Mouse (Mus musculus) CD8-positive naive resting alpha-beta T cell, adult 2 months (primary cell): ENCODE data around the gene Gm21915.

Experiments used
- DNase-seq, 2 experiments: peaks; one replicate each; pipeline ENCODE4 v3.0.0; 2022; ENCODE audit warnings: low read depth in 2 of 2, low spot score in 2 of 2

Gene Gm21915

DNA sequence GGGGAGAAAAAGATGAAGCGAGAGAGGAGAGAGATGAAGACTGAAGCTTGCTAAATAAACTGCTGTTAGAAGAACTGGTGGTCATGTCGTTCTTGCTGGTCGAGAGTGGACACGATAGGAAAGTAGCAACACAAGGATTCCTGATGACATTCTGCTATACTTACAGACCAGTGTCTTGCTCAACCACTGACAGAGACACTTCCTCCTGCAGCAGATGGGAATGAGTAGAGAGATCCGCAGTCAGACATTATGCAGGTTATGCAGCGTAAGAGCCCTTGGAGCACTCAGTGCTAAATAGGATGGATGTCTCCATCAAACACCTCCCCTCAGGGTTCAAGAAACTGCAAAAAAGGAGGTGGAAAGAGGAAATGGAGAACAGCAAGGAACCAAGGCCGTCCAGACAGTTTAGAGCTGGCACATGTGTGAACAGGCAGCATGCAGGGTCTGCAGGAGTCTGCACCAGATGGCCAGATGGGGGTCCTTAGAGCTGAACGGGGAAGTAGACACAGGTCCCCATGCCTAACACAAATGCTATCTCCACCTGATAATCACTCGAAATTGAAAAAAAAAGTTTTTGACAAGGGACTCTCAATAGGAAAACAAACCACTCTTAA is 4.1 kb upstream of the Gm21915 start:
- no peak for DNase-seq

DNA sequence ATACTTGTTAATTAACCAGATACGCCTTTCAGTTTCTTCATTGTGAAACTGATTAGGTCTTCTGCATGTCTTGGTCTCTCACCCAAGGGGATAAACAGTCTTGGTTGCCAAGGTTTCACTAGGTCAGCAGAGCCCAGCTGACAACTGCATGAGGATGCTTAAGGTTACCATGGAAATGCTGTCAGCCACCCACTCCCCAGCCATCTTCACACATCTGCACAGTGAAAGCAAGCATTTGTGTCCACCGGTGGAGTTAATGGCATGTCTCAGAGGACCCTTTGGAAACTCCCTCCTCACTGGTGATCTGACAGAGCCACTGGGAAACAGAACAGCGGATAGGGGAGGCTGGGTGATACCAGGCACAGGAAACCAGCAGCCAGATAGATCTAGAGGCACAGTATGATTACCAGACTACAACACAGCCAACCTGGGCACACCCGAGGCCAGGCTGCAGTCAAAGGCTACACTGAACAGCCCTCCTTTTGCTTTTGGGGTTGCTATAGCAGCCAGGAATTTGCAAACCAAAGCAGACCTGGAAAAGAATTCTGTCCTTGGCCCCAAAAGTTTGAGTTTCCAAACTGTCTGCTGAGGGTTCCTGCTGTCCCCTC is 1.0 kb downstream of the Gm21915 start:
- DNase-seq, result no peak

DNA sequence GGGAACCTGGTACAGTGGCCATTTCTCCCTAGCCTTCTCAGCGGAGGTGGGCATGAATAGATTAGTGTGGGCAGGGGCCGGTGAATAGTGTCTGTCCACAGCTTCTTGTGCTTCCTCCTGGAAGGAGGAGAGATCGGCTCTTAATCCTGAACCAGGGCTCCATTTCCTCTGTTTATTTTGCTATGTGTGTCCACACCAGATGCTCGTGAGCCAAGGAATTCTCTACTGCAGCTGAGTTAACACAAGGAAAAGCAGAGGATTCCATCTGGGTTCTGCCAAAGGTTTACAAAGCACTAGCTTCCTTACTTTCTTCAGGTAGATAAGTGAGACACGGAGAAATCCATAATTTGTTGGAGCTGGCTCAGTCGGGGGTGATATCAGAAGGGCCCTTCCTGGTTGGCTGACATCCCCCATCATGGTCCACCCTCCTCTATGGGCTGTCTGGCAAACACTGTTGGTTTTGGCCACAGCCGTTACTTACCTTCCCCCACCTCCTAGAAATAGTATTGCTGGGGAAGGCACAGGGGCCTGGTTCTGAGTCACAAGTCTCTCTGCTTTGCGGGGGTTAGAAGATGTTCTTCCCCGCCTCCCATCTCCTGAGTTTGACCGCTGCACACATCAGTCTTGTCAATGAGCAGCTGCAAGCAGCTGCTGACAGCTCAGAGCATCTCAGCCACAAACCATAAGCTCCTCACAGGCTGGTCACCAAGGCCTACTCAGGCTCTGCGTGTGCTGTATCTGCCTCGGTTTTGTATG is 5.0 kb downstream of the Gm21915 start:
- no peak for DNase-seq

DNA sequence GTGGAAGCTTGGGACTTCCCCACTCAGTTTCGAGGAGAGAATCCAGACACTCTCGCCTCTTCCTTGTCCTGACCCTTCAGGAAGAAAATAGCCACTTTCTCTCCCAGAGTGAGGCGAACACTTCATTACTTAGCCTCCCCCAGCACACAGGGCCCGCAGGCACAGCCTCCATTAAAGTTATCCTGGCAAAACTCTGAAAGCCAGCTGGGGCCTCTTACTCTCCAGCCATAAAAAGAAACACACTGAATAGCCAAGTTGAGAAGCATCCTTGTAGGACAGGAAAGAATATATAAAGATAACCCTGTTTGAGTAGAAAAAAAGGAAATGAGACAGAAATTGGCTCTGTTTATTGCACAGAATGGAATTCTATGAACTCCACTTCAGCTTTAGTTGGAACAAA is 8.2 kb downstream of the Gm21915 start:
- DNase-seq, result no peak

DNA sequence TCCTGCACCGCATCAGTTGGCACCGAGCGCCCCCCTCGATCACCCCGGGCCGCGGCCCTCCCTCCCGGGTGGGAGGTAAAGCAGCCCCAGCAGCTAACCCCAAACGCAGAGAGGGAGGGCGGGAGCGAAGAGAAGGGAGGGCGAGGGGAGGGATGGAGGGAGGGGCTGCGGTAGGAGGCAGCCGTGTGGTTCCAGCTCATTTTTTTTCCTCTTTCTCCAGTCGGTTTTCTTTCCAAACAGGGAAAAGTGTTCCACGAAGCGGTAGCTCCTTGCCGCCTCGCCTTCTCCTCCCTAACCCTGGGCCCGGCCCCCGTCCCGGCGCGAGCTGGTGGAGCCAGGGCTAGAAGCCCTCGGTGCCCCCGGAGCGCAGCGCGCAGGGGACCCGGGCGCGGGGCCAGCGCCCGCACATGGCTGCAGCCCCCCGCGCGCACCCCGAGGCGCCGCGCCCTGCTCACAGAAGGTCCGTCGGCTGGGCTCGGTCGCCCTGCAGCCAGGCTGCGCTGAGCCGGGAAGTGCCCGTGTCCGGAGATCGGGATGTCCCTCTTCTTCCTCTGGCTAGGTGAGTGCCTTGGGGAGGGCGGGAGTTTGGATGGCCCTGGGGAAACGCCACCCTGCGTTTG is 15.5 kb downstream of the Gm21915 start, which contains the start of gene Clmp:
Gene Clmp (plus strand): TSS at position 162 of the 620 bp plus-strand sequence.
- no peak for DNase-seq

DNA sequence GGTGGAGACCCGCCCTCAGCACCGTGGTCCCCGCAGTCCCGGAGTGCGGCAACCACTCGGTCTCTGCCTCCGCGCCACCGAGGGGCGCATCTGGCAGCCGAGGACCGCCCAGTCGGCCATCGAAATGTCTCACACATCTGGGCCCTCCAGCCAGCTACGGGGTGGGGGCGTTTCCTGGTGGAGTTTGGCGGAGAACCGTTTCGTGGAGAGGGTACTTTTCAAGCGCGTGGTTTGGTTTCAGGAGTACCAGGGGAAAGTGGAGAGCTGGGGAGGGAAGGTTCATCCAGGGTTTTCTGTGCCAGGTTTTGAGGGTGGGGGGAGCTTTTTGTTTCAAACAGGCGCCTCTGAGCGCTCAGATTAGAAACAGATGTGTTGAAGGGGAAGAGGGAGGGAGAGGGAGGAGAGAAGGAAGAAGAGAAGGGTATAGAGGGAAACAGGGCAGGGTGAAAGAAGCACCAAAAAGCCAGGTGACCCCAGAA is 16.0 kb downstream of the Gm21915 start:
- no peak for DNase-seq

DNA sequence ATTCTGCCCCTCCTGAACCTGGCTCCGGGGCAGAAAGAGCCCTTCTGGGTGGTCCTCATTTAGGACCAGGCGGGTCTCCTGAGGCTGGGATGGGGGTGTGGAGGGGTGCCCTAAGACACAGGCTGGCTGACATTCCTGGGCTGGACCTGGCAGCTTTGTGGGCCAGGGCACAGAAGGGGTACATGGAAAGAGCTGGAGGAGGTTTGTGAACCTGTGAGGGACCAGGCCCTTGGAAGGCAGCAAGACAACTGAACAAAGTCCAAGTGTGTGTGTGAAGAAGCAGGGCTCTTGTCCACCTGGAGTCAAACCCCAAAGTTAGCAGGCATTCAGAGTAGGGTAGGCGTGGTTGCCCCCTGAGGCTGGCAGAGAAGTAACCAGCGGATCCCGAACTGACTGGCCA is 16.6 kb downstream of the Gm21915 start:
- no peak for DNase-seq

DNA sequence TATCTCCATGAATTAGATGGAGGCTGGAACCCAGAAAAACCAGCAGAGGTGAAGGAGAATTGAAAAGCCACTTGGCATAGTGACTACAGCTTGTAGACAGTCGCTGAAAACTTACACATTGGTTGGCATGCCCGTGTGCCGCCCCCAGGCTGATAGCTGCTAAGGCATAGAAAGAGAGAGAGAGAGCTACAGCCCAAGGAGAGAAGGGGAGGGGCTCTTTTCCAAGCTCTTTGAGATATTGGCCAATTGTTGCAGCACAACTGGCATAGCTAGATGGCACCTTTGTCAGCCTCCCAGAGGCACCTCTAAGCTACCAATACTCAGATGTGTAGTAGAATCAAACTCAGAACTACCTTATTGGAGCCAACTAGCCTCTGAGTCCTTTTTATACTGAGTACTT is 17.1 kb downstream of the Gm21915 start:
- DNase-seq, result no peak

DNA sequence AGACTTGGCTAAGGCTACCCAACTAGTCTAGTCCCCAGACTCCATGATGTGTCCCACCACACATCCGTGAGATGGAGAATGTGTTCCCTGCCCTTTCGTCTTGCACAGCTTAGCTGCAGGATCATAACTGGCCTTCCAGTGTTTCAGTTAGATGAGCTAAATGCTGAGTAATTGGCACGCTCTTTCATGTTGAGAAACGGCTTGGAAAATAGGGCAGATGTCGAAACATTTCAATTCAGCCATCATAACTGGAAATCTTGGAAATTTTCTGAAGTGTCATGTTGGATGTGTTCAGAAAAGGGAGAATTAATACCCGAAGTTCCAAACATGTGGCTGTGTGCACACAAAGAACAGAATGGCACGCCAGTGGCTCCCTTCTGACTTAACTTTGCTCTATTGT is 20.1 kb downstream of the Gm21915 start:
- no peak for DNase-seq

DNA sequence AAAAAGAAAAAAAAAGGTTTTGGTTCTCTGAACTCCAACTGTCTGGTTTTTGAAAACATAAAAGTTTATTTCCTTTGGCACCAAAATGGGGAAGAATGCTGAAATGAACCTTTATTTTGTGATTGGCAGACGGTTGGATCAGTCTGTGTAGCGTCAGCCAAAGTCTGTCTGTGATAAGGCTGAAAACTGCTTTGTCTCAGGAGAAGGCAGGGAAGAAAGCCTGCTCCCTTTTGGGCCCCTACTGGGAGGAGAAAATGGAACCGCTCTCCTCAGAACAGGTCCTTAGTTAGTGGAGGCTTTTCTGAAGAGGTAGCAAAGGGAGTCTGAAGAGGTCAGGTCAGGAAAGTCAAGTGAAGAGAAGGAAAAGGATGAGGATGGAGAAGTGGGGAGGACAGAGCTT is 22.6 kb downstream of the Gm21915 start:
- DNase-seq, result no peak

DNA sequence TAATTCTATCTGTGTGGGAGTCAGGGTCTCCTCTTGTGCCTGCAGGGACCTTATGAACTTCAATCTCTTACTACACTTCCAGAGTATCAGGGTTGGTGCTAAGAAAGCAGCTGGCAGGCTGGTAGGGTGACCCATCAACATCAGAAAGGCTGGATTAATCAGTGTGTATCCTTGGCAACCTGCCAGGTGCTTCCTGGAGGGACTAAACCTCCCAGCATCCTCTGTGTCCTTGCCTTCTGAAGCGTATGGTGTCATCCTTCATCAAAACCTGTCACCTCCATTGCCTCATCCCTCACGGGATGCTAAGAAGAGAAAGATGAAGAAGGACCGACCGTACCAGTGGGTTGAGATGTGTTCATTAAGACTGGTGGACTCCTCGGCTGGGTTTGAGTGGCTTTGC is 23.4 kb downstream of the Gm21915 start:
- no peak for DNase-seq

DNA sequence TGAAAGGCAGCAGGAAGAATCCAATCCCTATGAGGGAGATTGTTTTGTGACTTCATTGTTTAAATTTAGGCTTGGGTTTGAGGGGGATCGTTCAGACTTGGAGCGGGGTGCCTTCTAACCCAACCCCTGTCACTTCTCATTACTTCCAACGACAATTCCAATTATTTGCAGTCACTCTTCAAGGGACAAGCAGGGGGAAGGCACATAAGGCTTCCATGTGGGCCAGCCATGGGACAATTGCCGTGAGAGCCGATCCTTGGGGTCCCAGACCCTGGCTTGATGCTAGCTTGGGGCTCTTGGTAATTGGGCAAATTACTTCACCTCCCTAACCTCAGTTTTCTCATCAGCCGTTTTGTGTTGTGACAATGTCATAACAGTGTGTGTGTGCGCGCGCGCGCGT is 23.9 kb downstream of the Gm21915 start:
- DNase-seq, result no peak

DNA sequence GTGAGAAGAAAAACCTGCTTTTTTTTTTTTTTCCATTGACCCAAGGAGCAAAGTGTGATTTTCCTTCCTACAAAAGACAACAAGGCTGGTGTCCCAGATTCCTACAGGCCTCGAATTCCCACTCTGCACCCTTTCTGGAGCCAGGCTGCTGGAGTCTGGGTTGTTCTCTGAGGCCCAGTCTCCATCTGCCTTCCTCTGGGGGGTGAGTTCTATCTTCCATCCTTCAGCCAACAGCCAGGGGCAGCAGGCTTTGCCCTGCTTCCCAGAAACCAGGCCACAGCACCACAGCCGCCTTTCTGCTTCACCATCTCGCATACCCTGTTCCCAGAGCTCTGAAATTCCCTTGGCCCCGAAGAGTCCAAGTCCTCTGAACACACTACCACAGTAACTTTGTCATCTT is 25.7 kb downstream of the Gm21915 start:
- DNase-seq, result no peak

DNA sequence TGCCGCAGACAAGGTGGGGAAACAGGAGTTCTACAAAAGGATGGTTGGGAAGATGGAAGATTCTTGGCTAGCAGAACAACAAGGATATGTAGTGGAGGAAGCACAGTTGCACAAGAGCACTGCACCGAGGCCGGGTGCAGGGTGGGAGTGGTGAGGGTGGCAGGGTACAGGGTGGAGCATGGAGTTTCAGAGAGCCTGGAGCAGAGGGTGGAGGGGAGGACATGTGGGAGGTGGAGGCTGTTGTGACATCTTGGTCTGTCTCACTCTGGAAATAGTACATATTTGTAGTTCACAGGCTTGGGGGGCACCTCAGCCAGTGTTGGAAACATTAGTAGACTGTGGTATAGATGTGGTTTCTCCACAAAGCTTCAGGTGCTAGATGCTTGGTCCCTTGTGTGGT is 28.8 kb downstream of the Gm21915 start:
- DNase-seq, result no peak

DNA sequence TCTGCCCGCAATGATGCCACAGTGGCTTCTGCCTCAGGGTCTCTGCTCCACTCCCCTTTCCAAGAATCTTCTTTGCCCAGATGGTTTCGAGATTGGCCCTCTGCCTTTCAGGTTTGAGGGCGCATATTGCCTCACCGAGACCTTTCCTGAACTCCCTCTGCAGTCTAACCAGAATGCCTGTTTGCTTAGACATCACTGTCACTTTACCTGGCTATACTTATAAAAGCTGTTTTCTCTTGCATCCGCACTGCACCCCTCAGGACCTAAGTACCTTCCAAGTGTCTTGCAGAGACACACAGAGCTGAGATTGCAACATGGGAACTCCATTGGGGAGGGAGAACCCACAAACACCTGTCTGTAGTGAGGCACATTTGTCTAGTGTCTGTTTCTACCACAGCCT is 29.8 kb downstream of the Gm21915 start:
- no peak for DNase-seq

DNA sequence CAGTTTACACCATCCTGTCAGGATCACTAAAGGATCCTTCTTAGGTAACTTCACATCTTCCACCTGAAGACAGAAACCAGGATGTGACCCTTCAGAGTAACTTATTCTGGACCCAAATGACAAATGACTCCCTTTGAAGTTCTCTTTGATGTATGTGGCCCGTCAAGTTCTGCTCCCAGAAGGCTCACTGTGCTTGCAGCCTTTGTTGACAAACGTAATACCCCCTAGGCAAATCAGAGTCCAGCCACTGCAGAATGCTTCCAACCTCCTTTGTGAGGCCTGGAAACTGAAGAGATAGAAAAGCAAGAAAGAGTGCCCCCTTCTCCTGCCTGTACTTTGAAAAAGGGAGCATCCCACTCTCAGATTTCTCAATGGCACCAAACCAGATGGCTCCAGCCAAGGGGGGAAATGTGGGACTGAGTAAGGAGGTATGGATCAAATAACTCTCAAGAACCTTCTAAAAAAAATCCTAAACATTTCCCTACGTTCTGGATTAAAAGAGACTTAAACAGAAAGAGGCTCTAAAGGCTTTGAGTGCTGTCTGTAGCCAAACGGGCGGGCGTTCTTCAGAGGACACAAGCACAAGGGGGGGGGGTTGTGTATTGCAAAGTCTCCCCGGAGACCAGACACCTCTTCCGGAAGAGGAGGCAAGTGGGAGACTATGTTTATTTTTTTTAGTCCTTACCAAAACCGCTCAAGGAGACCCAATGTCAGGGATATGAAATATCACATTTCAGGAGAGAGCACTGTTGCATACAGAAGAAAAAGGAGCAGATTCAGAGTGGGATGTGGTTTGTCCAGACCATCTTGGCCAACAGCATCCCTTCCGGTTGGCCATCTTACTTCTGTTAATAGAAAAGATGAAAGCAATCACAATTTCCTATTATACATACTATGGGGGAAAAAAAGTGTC is 34.2 kb downstream of the Gm21915 start:
- DNase-seq, result no peak

DNA sequence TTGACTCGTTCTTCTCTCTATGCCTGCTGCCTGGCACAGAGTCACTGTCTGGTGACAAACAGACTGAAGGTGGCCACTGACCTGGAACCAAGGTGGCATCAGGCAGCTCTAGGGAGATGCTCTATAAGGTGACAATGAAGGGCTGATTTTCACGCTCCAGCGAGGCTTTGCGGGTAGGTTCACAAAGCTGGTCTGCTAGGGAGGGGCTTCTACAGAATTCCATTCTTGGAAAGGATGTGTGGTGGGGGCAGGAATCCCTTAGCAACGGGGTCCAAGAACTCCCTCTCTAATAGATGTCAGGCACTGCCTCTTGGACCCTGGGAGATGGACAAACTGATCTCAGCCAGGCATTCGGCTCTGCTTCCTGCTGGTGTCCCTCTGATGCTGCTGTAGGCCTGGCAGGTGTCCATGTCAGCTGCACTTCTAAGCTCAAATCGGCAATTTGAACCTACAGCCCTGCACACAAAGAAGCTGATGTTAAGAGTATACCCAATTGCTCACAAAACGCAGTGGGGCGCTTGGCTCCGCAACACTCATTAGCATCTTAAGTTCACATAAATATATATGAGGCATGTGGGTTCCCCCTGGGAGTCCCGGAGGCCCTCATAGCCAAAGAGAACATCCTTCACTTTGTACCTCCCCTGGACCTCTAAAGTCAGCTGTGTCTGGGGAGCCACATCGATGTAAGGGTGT is 38.2 kb downstream of the Gm21915 start:
- DNase-seq, result no peak

DNA sequence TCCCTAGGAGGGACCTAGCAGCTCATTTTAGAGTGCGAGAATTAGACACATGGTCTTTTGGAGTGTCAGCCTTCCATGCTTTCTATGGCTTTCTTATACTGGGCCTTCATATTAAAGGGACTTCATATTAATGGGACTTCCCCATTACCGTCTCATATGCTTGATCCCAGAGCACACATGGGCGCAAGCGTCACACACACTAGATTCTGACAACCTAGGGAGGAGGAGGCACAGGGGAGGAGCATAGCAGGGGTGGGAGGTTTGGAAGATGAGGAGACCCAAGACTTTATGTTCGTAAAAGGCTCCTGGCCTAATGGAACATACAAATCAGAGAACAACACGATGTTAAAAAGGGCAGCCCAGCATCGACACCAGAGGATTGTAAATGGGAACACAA is 38.7 kb downstream of the Gm21915 start:
- no peak for DNase-seq

DNA sequence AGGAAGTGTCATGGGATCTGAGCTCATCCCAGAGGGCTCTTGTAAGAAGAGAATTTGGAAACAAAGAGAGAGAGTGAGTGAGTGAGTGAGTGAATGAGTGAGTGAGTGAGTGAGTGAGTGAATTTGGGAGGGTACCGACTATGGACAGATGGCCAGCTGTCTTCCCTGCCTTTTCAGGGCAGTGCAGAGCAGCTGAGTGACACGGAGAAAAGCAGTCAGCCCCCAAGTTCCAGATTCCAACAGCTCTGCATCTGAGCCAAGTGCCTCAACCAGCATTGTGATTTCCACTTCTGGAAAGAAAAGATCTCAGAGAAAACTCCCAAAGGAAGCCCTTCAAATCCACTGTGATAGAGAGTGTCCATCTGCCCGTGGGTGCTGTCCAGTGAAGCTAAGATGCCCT is 39.2 kb downstream of the Gm21915 start:
- DNase-seq, result no peak

DNA sequence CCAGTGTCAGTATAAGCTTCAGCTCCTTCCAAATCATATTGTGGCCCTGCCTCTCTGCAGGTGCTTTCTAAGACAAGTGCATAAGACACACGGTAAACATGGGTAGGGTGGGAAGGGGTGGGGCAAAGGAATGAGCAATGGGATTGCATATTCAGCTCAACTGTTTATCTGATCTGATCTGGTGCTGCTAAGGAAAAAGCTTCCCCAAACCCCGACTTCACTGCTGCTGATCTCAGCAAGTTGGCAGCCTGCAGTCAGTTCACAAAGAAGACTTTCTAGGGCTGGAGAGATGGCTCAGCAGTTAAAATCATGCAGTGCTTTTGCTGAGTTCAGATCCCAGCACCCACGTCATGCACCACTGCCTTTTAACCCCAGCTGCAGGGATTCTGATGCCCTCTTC is 39.6 kb downstream of the Gm21915 start:
- DNase-seq, result no peak
